Mouse (Mus musculus) heart, embryonic 13.5 days (tissue): ENCODE measurements around the gene Slc35b2. TPM values are rescaled to one million over a fixed set of nuclear protein-coding genes. Genes with fewer than 3 reads are reported as not detected.
A peak's percentile ranks its signal among the peaks of the same experiment; 100 is the strongest.

Source experiments
- ATAC-seq: fragments of 200-750 bp; cut with Nextera tagmentation; 2 replicates; pipeline ENCODE4 v1.8.0; 2017; ENCODE audit warnings: moderate TSS enrichment; ENCODE audit not compliant: insufficient number of reproducible peaks, low FRiP score, low TSS enrichment; ENCODE audit errors: extremely low read depth
- H3K27ac ChIP-seq: fragments of 300-500 bp; sonication (generic); replicated peaks from 2 replicates; pipeline ENCODE4 v1.5.1; 2015; ENCODE audit warnings: moderate library complexity, mild to moderate bottlenecking, inconsistent platforms
- H3K27me3 ChIP-seq: fragments of 300-500 bp; sonication (generic); replicated peaks from 2 replicates; pipeline ENCODE4 v1.6.1; 2015; ENCODE audit warnings: mild to moderate bottlenecking, inconsistent platforms
- H3K36me3 ChIP-seq: fragments of 300-500 bp; sonication (generic); 2 replicates; pipeline ENCODE4 v1.6.1; 2015; ENCODE audit warnings: mild to moderate bottlenecking, inconsistent platforms
- H3K4me1 ChIP-seq: fragments of 300-500 bp; sonication (generic); 2 replicates; pipeline ENCODE4 v1.6.1; 2015; ENCODE audit warnings: inconsistent platforms
- H3K4me2 ChIP-seq: fragments of 300-500 bp; sonication (generic); 2 replicates; pipeline ENCODE4 v1.6.1; 2015; ENCODE audit warnings: inconsistent platforms, mild to moderate bottlenecking, moderate library complexity
- H3K4me3 ChIP-seq: fragments of 300-500 bp; sonication (generic); 2 replicates; pipeline ENCODE4 v1.5.1; 2015; ENCODE audit warnings: moderate library complexity, mild to moderate bottlenecking, inconsistent platforms
- H3K9ac ChIP-seq: fragments of 300-500 bp; sonication (generic); 2 replicates; pipeline ENCODE4 v1.6.1; 2015; ENCODE audit warnings: inconsistent platforms, mild to moderate bottlenecking, moderate library complexity
- H3K9me3 ChIP-seq: fragments of 300-500 bp; sonication (generic); 2 replicates; pipeline ENCODE4 v1.6.1; 2016; ENCODE audit warnings: inconsistent platforms
- WGBS: fragments of 180-500 bp; shearing (Covaris S2); methylation state at CpG from one replicate; pipeline ENCODE4 v1.1.7; 2015; ENCODE audit warnings: mixed read lengths; 5-methylcytosine and 5-hydroxymethylcytosine counted together
- polyA plus RNA-seq: library from polyadenylated mRNA; unstranded; fragments of >200 nt; fragmentation: Nextera tagmentation; extraction: Ambion mirVana; gene quantifications from 2 replicates; pipeline ENCODE4 v1.2.1, GENCODE M21; 2015

Slc35b2 gene
- 91.8 and 94.9 TPM in 2 replicates for polyA plus RNA-seq

- Histone ChIP-seq H3K9ac (peak within 1 kb of the TSS; percentile 95), H3K36me3 (peaks cover 39% of the 10 kb centered on the region), H3K4me3 (peak within 1 kb of the TSS; percentile 76), H3K27ac (peak within 1 kb of the TSS; percentile 76), H3K9me3 (no peaks in the 10 kb centered on the region), H3K4me2 (peak within 1 kb of the TSS; percentile 82), H3K27me3 (peaks cover 2% of the 10 kb centered on the region; the same call in 1 of the 2 replicates), H3K4me1 (peaks cover 45% of the 10 kb centered on the region)
- WGBS, result under 1% methylated on average over 53 of the region's 61 CpGs
- ATAC-seq, result peak; percentile 72
Measured at GRCm38 (mm10) chr17:45563655-45564530, at the start of gene Slc35b2. Gene Slc35b2 (plus strand): TSS chr17:45563874.

GRCm38 (mm10) chr17:45515204-45515726 is 48.4 kb upstream of the Slc35b2 start:
- WGBS, result 44% methylated on average over 15 of the region's 15 CpGs
- Histone ChIP-seq H3K36me3 (peaks cover 50% of the 10 kb centered on the region), H3K27ac (no peak overlapping the region), H3K9me3 (no peaks in the 10 kb centered on the region), H3K4me1 (peaks cover 8% of the 10 kb centered on the region), H3K9ac (no peak overlapping the region), H3K4me2 (no peak overlapping the region), H3K27me3 (no peaks in the 10 kb centered on the region), H3K4me3 (no peak overlapping the region)
- no peak for ATAC-seq

GRCm38 (mm10) chr17:45515806-45516205 is 47.9 kb upstream of the Slc35b2 start:
- Histone ChIP-seq H3K27me3 (no peaks in the 10 kb centered on the region), H3K4me3 (no peak overlapping the region), H3K9ac (0 out of 2 replicates have a peak overlapping the region, but pooled peaks have one; percentile 7), H3K4me1 (peaks cover 13% of the 10 kb centered on the region), H3K36me3 (peaks cover 50% of the 10 kb centered on the region), H3K4me2 (no peak overlapping the region), H3K9me3 (no peaks in the 10 kb centered on the region), H3K27ac (no peak overlapping the region)
- no peak for ATAC-seq
- 72% methylated on average over 10 of the region's 10 CpGs for WGBS

GRCm38 (mm10) chr17:45516488-45516887 is 47.2 kb upstream of the Slc35b2 start:
- WGBS, result 32% methylated on average over 8 of the region's 8 CpGs
- H3K4me1 ChIP-seq, result peaks cover 20% of the 10 kb centered on the region
- H3K9ac ChIP-seq, result no peak overlapping the region
- H3K9me3 ChIP-seq, result no peaks in the 10 kb centered on the region
- no peak overlapping the region for H3K4me3 ChIP-seq
- H3K4me2 ChIP-seq, result no peak overlapping the region
- no peaks in the 10 kb centered on the region for H3K27me3 ChIP-seq
- peaks cover 45% of the 10 kb centered on the region for H3K36me3 ChIP-seq
- H3K27ac ChIP-seq, result no peak overlapping the region
- no peak for ATAC-seq

GRCm38 (mm10) chr17:45517135-45517534 is 46.5 kb upstream of the Slc35b2 start:
- H3K4me3 ChIP-seq, result no peak overlapping the region
- H3K9me3 ChIP-seq, result no peaks in the 10 kb centered on the region
- 82% methylated on average over 21 of the region's 21 CpGs for WGBS
- no peak overlapping the region for H3K9ac ChIP-seq
- H3K4me2 ChIP-seq, result no peak overlapping the region
- no peak for ATAC-seq
- H3K36me3 ChIP-seq, result peaks cover 41% of the 10 kb centered on the region
- no peaks in the 10 kb centered on the region for H3K27me3 ChIP-seq
- H3K4me1 ChIP-seq, result peaks cover 25% of the 10 kb centered on the region
- H3K27ac ChIP-seq, result no peak overlapping the region

DNA sequence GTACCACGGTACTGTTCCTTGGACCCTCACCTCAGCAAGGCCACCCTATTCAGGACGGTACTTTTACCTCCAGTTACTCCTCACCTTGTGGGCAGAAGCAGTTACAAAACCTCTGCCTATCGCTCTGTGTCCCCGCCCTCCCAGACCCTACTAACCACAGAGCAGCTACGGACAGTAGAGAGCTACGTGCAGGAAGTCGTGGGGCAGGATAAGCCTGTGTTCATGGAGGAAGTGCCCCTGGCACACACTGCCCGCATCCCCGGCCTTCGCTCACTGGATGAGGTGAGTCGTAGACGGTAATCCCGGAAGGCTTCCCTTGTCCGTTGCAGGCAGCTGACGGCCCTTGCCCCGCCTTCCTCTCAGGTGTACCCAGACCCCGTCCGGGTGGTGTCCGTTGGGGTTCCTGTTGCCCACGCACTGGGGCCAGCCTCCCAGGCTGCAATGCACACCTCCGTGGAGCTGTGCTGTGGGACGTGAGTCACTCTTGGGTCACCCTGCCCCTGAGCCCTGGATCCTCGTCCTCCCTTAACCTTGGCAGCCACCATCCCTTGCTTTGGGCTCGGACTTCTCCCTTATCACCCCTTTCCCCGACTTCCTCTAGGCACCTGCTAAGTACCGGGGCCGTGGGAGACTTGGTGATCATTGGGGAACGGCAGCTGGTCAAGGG is 46.0 kb upstream of the Slc35b2 start:
- no peak overlapping the region for H3K9ac ChIP-seq
- ATAC-seq, result no peak
- H3K36me3 ChIP-seq, result peaks cover 41% of the 10 kb centered on the region
- no peaks in the 10 kb centered on the region for H3K9me3 ChIP-seq
- H3K27me3 ChIP-seq, result no peaks in the 10 kb centered on the region; the same call in 1 of the 2 replicates
- WGBS, result 87% methylated on average over 28 of the region's 28 CpGs
- H3K27ac ChIP-seq, result no peak overlapping the region
- no peak overlapping the region for H3K4me3 ChIP-seq
- H3K4me1 ChIP-seq, result peaks cover 30% of the 10 kb centered on the region
- no peak overlapping the region for H3K4me2 ChIP-seq

DNA sequence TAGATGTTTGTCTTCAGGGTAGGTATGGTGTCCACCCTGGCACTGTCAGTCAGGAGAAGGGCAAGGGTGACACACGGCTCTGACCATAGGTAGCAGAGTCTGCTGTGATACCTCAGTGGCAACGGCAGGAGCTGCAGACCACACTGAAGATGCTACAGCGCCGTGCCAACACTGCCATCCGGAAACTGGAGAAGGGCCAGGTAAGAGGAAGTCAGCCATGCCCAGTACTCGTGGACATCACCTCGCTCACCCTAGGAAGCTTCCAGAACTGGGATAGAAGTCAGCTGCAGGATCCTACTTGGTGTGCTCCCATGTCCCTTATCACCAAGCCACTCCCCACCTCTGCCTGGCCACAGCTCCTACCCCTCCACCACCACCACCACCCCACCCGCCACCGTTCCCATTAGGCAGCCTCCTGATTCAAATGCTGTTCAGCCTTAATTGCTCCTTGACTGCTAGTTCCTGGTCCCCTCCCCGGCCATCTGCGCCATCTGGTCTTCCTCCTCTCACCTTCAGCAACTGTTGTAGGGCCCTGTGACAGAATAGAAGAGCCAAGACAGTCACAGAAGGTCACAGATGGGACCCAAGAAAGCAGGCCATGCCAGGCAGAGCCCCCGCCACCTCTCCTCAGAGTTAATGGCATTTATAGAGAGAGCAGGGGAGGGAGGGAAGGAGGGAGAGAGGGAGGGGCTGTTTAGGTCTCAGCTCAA is 44.8 kb upstream of the Slc35b2 start:
- H3K27me3 ChIP-seq, result peaks cover 6% of the 10 kb centered on the region
- H3K36me3 ChIP-seq, result peaks cover 41% of the 10 kb centered on the region
- H3K4me3 ChIP-seq, result no peak overlapping the region
- no peak overlapping the region for H3K9ac ChIP-seq
- no peak for ATAC-seq
- peaks cover 39% of the 10 kb centered on the region for H3K4me1 ChIP-seq
- no peaks in the 10 kb centered on the region for H3K9me3 ChIP-seq
- H3K27ac ChIP-seq, result no peak overlapping the region
- 78% methylated on average over 12 of the region's 12 CpGs for WGBS
- H3K4me2 ChIP-seq, result no peak overlapping the region

DNA sequence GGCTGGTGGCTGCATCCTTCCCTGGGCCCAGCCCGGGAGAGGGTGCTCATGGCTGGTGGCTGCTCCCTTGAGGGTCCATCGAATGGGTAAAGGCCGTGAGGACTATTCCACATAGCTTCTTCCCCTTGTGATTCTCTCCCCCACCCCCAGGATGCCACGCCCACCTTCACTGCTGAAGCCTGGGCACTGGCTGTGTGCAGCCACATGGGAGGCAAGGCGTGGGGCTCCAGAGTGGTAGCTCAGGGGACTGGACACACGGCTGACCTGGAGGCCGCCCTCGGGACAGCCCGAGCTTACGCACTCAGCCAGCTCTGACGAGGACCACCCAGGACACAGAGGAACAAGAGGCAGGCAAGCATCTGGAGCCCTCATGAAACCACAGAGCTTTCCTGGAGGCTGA is 43.5 kb upstream of the Slc35b2 start:
- Histone ChIP-seq H3K9me3 (no peaks in the 10 kb centered on the region), H3K4me3 (no peak overlapping the region), H3K4me2 (no peak overlapping the region), H3K36me3 (peaks cover 41% of the 10 kb centered on the region), H3K27me3 (peaks cover 18% of the 10 kb centered on the region), H3K4me1 (peaks cover 39% of the 10 kb centered on the region), H3K27ac (no peak overlapping the region), H3K9ac (no peak overlapping the region)
- 84% methylated on average over 11 of the region's 11 CpGs for WGBS
- ATAC-seq, result no peak

- peaks cover 37% of the 10 kb centered on the region for H3K27me3 ChIP-seq
- peak within 1 kb of the TSS; percentile 79 for H3K4me2 ChIP-seq
- H3K4me3 ChIP-seq, result peak within 1 kb of the TSS; percentile 50
- H3K9me3 ChIP-seq, result no peaks in the 10 kb centered on the region
- 1% methylated on average over 20 of the region's 21 CpGs for WGBS
- H3K4me1 ChIP-seq, result peaks cover 37% of the 10 kb centered on the region
- H3K9ac ChIP-seq, result peak within 1 kb of the TSS; percentile 76
- no peak within 1 kb of the TSS for H3K27ac ChIP-seq
- ATAC-seq, result no peak
- peaks cover 27% of the 10 kb centered on the region for H3K36me3 ChIP-seq
Measured at GRCm38 (mm10) chr17:45523263-45523662, 40.4 kb upstream of the Slc35b2 start, which contains the start of gene Tcte1. Gene Tcte1 (plus strand): TSS chr17:45523434.

GRCm38 (mm10) chr17:45524961-45525360 is 38.7 kb upstream of the Slc35b2 start:
- peaks cover 54% of the 10 kb centered on the region for H3K27me3 ChIP-seq
- no peaks in the 10 kb centered on the region for H3K9me3 ChIP-seq
- peaks cover 10% of the 10 kb centered on the region for H3K36me3 ChIP-seq
- H3K9ac ChIP-seq, result no peak overlapping the region
- H3K4me1 ChIP-seq, result peaks cover 37% of the 10 kb centered on the region
- WGBS, result 72% methylated on average over 4 of the region's 4 CpGs
- H3K27ac ChIP-seq, result no peak overlapping the region
- no peak for ATAC-seq
- H3K4me2 ChIP-seq, result no peak overlapping the region
- no peak overlapping the region for H3K4me3 ChIP-seq

DNA sequence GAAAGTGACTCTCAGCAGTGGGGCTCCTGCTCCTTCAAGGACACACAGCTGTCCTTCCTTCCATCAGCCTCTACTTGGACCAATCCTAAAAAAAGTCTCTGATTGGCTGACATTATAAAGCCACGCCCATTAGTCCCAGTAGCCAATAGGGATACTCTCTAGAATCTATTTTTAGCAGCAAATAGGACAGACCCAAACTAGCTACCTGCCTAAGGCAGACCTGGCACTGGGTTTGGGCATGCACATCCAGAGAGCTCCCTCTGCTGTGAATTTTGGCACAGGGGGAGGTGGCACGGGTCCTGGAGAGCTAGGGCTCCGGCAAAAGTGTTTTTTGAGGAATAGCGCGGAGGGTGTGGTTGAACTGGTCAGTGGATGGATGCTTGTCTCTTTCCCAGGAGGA is 37.1 kb upstream of the Slc35b2 start:
- H3K4me2 ChIP-seq, result peak overlapping the region; percentile 20; the same call in 1 of the 2 replicates
- no peak overlapping the region for H3K4me3 ChIP-seq
- peaks cover 22% of the 10 kb centered on the region for H3K4me1 ChIP-seq
- peaks cover 70% of the 10 kb centered on the region for H3K27me3 ChIP-seq
- H3K9me3 ChIP-seq, result no peaks in the 10 kb centered on the region
- H3K9ac ChIP-seq, result no peak overlapping the region
- no peak for ATAC-seq
- H3K27ac ChIP-seq, result no peak overlapping the region
- WGBS, result 17% methylated on average over 5 of the region's 5 CpGs
- no peaks in the 10 kb centered on the region for H3K36me3 ChIP-seq
